Mouse (Mus musculus) CH12.LX (cell line): ENCODE data around the gene Itga9. TPM values are rescaled to one million over a fixed set of nuclear protein-coding genes. Genes with fewer than 3 reads are reported as not detected.

Source experiments
- DNase-seq: peaks from one replicate; pipeline ENCODE4 v3.0.0-alpha.2; 2013; ENCODE audit errors: extremely low read depth
- H3K27ac ChIP-seq: 2 replicates; pipeline ENCODE4 v1.5.1; 2012; ENCODE audit warnings: low read depth, mild to moderate bottlenecking, control low read depth, moderate library complexity; ENCODE audit not compliant: insufficient read depth
- H3K27me3 ChIP-seq: replicated peaks from 2 replicates; pipeline ENCODE3; 2012; ENCODE audit warnings: inconsistent platforms
- H3K36me3 ChIP-seq, 2 experiments: replicated peaks in 1 of 2; 2 replicates each; pipeline versions ENCODE3 to v1.6.1; 2012; ENCODE audit warnings: inconsistent platforms in 1 of 2, low read length in 1 of 2, mild to moderate bottlenecking in 1 of 2, mixed read lengths in 1 of 2, moderate library complexity in 1 of 2; ENCODE audit not compliant: control insufficient read depth in 1 of 2, insufficient read depth in 1 of 2
- H3K4me1 ChIP-seq, 2 experiments: 2 replicates each; pipeline ENCODE4 v1.6.1; 2012; ENCODE audit warnings: inconsistent platforms in 1 of 2, moderate library complexity in 1 of 2; ENCODE audit not compliant: insufficient read depth in 2 of 2, control insufficient read depth in 1 of 2
- H3K4me2 ChIP-seq: 2 replicates; pipeline ENCODE4 v1.6.1; 2012; ENCODE audit warnings: low read depth, mild to moderate bottlenecking, control low read depth; ENCODE audit not compliant: poor library complexity, insufficient read depth, severe bottlenecking
- H3K4me3 ChIP-seq, 3 experiments: fragments of 150-350 bp in 1 of 3; sonication (generic) in 1 of 3; replicated peaks in 1 of 3; 2 replicates each; pipeline versions ENCODE3 to v1.5.1; 2011 to 2012; ENCODE audit warnings: low read depth in 2 of 3, low read length in 2 of 3, mild to moderate bottlenecking in 2 of 3, moderate library complexity in 2 of 3, control low read depth in 1 of 3, improper control_type of control experiment in 1 of 3, inconsistent platforms in 1 of 3, mixed read lengths in 1 of 3; ENCODE audit not compliant: poor library complexity in 1 of 3
- H3K79me2 ChIP-seq: replicated peaks from 2 replicates; pipeline ENCODE4 v1.6.1; 2012; ENCODE audit warnings: mild to moderate bottlenecking, moderate library complexity; ENCODE audit not compliant: control insufficient read depth, poor library complexity, insufficient read depth, severe bottlenecking; ENCODE audit errors: extremely low read depth
- H3K9ac ChIP-seq: 2 replicates; pipeline ENCODE4 v1.6.1; 2012; ENCODE audit warnings: low read depth, mild to moderate bottlenecking, control low read depth, moderate library complexity; ENCODE audit not compliant: insufficient read depth
- H3K9me3 ChIP-seq: replicated peaks from 2 replicates; pipeline ENCODE3; 2012; ENCODE audit warnings: low read length, inconsistent platforms, mixed read lengths
- E2F4 ChIP-seq: IDR thresholded peaks from 2 replicates; pipeline ENCODE4 v1.6.1; 2011; ENCODE audit warnings: low read depth, low read length, improper control_type of control experiment; ENCODE audit not compliant: insufficient replicate concordance
- ETS1 ChIP-seq: conservative IDR thresholded peaks from 2 replicates; pipeline ENCODE4 v1.6.1; 2012; ENCODE audit warnings: low read depth, mild to moderate bottlenecking, inconsistent platforms, low read length, improper control_type of control experiment, moderate library complexity
- HCFC1 ChIP-seq: IDR thresholded peaks from 2 replicates; pipeline ENCODE4 v1.6.1; 2012; ENCODE audit warnings: low read depth, mild to moderate bottlenecking, inconsistent platforms, low read length, improper control_type of control experiment
- KAT2A ChIP-seq: IDR thresholded peaks from 2 replicates; pipeline ENCODE4 v1.6.1; 2012; ENCODE audit warnings: low read length, improper control_type of control experiment, inconsistent platforms; ENCODE audit not compliant: insufficient replicate concordance
- MEF2A ChIP-seq: IDR thresholded peaks from 2 replicates; pipeline ENCODE4 v1.6.1; 2014; ENCODE audit warnings: low read depth, mild to moderate bottlenecking, inconsistent platforms, low read length, improper control_type of control experiment, borderline replicate concordance
- MYC ChIP-seq: IDR thresholded peaks from 2 replicates; pipeline ENCODE4 v1.6.1; 2011; ENCODE audit warnings: low read depth, mild to moderate bottlenecking, improper control_type of control experiment, low read length
- NRF1 ChIP-seq: IDR thresholded peaks from 2 replicates; pipeline ENCODE4 v1.6.1; 2014; ENCODE audit warnings: low read depth, mild to moderate bottlenecking, inconsistent platforms, low read length, improper control_type of control experiment, moderate library complexity
- POLR2A ChIP-seq: IDR thresholded peaks from 2 replicates; pipeline ENCODE4 v1.6.1; 2011; ENCODE audit warnings: low read depth, mild to moderate bottlenecking, improper control_type of control experiment, low read length
- POLR2AphosphoS2 ChIP-seq: IDR thresholded peaks from 2 replicates; pipeline ENCODE4 v1.6.1; 2011; ENCODE audit warnings: low read depth, low read length, improper control_type of control experiment
- RAD21 ChIP-seq: IDR thresholded peaks from 2 replicates; pipeline ENCODE4 v1.6.1; 2011; ENCODE audit warnings: low read depth, mild to moderate bottlenecking, low read length, improper control_type of control experiment, moderate library complexity
- RCOR1 ChIP-seq: conservative IDR thresholded peaks from 2 replicates; pipeline ENCODE4 v1.6.1; 2012; ENCODE audit warnings: low read depth, mild to moderate bottlenecking, inconsistent platforms, low read length, improper control_type of control experiment
- SIN3A ChIP-seq: IDR thresholded peaks from 2 replicates; pipeline ENCODE4 v1.6.1; 2012; ENCODE audit warnings: low read length, improper control_type of control experiment, inconsistent platforms
- TBP ChIP-seq: conservative IDR thresholded peaks from 2 replicates; pipeline ENCODE4 v1.6.1; 2011; ENCODE audit warnings: low read depth, low read length, improper control_type of control experiment
- TCF12 ChIP-seq: IDR thresholded peaks from 2 replicates; pipeline ENCODE4 v1.6.1; 2014; ENCODE audit warnings: low read depth, mild to moderate bottlenecking, inconsistent platforms, low read length, improper control_type of control experiment
- UBTF ChIP-seq: IDR thresholded peaks from 2 replicates; pipeline ENCODE4 v1.6.1; 2012; ENCODE audit warnings: low read depth, mild to moderate bottlenecking, inconsistent platforms, low read length, improper control_type of control experiment, moderate library complexity
- ZMIZ1 ChIP-seq: IDR thresholded peaks from 2 replicates; pipeline ENCODE4 v1.6.1; 2012; ENCODE audit warnings: low read depth, mild to moderate bottlenecking, inconsistent platforms, low read length, improper control_type of control experiment
- dilution Hi-C: fragments of 300-500 bp; cut with MboI; formaldehyde crosslinking; loops from 2 replicates; pipeline ENCODE4 v1.14.3; 2020; ENCODE audit warnings: low sequenced_read_pairs; ENCODE audit not compliant: extremely low pct_unique_long_range_greater_than_20kb, extremely low pct_ligation_motif_present
- in situ Hi-C: fragments of 300-500 bp; cut with MboI; formaldehyde crosslinking; loops from 3 replicates; pipeline ENCODE4 v1.14.3; 2019; ENCODE audit warnings: low sequenced_read_pairs, low pct_ligation_motif_present, low pct_unique_long_range_greater_than_20kb, mixed read lengths
- polyA plus RNA-seq: library from polyadenylated mRNA; unstranded; fragments of >175 nt; gene quantifications from 2 replicates; pipeline ENCODE4 v1.2.1, GENCODE M21; 2012; ENCODE audit warnings: low read depth; ENCODE audit not compliant: insufficient read length
- total RNA-seq, 2 experiments: library from RNA; depleted of rRNA; stranded (reverse); fragments of 300-350 nt in 1 of 2; fragments of >200 nt in 1 of 2; gene quantifications; 2 replicates each; pipeline ENCODE4 v1.2.3; 2012 to 2014

Gene Itga9
- total and polyA plus RNA-seq, 3 experiments, result 0.19 TPM; not detected in 2

GRCm38 (mm10) chr9:118728296-118728695 is 121.8 kb downstream of the Itga9 start:
- H3K27ac ChIP-seq, result no peak overlapping the region
- dilution Hi-C loops (no loop called here), in situ Hi-C loops (no loop called here)
- H3K9ac ChIP-seq, result no peak overlapping the region
- H3K36me3 ChIP-seq, result no peaks in the 10 kb centered on the region
- no peak overlapping the region for H3K4me3 ChIP-seq
- H3K4me1 ChIP-seq, result peaks cover 3 to 64% of the 10 kb centered on the region in 2 experiments; a peak in 2 of 4 replicates
- DNase-seq, result no peak
- no peak overlapping the region for H3K4me2 ChIP-seq
- H3K79me2 ChIP-seq, result no peaks in the 10 kb centered on the region
- no peak for TF ChIP-seq MEF2A
- no peak for TF ChIP-seq RAD21
- no peak for TF ChIP-seq RCOR1
- TF ChIP-seq HCFC1, result no peak
- TF ChIP-seq POLR2AphosphoS2, result no peak
- no peak for TF ChIP-seq E2F4
- TF ChIP-seq TCF12, result no peak
- no peak for TF ChIP-seq NRF1
- no peak for TF ChIP-seq KAT2A
- no peaks in the 10 kb centered on the region for H3K27me3 ChIP-seq
- H3K9me3 ChIP-seq, result peaks cover 6% of the 10 kb centered on the region

GRCm38 (mm10) chr9:118728987-118729386 is 122.5 kb downstream of the Itga9 start:
- DNase-seq, result no peak
- in situ Hi-C loops (no loop called here), dilution Hi-C loops (no loop called here)
- Histone ChIP-seq H3K4me1 (peaks cover 3 to 64% of the 10 kb centered on the region in 2 experiments; a peak in 2 of 4 replicates), H3K9me3 (peaks cover 3% of the 10 kb centered on the region), H3K79me2 (no peaks in the 10 kb centered on the region), H3K27me3 (no peaks in the 10 kb centered on the region), H3K4me3 (no peak overlapping the region), H3K36me3 (no peaks in the 10 kb centered on the region), H3K9ac (no peak overlapping the region), H3K27ac (no peak overlapping the region), H3K4me2 (no peak overlapping the region)
- TF ChIP-seq SIN3A (no peak), TBP (no peak), RCOR1 (no peak), ZMIZ1 (no peak), MYC (no peak), POLR2A (no peak), UBTF (no peak), ETS1 (no peak), POLR2AphosphoS2 (no peak), E2F4 (no peak), NRF1 (no peak), HCFC1 (no peak)
